Mouse (Mus musculus) 3T3-L1 (cell line): ENCODE measurements around the gene Nip7.
"Not testable (repeated sequence)": the region's sequence is repeated elsewhere in the genome, so short reads cannot be mapped to it uniquely, and the experiment has no call there.

Experiments
- DNase-seq: peaks from one replicate; pipeline ENCODE4 v3.0.0-alpha.2; 2015; ENCODE audit warnings: low read depth, low spot score

Gene Nip7

DNA sequence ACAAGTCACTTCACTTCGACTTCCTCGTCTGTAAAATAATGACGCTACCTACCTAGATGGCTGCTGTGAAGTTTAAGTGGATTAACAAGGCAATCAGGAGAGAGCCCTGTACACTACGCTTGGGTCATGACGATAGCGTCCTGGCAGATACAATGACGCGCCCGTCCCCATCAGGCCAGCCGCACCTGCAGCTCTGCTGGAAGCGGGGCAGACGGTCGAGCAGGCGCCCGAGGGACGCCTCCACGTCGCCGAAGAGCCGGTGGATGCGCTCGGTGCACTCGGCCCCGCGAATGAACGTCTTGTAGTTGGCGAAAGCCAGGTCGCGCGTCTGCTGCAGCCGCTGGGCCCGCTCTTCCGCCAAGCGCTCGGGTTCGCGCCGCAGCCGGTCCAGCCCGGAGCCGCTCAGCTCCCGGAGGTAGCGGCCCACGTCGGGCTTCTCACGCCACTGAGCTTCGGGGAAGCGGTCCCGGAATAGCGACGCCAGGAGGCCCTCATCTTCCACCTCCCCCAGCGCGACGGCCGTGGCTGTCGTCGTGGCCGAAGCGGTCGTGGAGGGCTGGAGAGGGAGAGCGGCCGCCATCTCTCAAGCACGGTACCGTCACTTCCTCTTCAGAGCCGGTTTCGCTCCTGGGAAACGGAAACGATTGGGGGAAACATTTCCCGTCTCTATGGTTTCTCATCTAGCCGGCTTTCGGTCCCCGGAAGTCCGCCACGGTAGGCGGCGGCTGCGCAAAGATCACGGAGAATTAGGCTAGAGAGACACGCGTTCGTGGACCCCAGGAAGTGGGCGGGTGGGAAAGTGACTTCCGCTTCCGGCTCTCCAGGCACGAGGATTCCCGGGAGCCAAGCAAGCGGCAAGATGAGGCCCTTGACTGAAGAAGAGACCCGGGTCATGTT lies at the start of gene Nip7, which contains the start of gene Cog8:
Gene Nip7 (plus strand): TSS at position 802 of the 897 bp plus-strand sequence.
Gene Cog8 (minus strand): TSS at position 614 of the 897 bp plus-strand sequence.
- DNase-seq: peak; percentile 98

DNA sequence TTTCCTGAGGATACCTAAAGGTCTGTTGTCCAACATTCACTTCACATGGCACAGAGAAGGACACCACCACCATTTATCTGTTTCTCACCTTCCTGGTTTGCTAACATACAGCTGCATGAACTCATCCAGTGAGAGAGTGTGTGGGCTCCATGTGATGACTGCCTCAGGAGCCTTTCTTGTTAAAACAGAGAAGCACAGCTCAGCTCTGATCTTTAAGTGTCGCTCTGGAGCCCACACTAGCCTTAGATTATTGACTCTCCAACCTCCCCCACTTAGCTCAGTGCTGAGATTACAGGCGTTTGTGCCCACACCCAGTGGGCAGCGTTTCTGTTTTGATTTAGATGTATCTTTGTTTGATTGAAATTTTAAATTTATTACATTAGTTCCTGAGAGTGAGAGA lies 48.9 kb upstream of the Nip7 start:
- no peak for DNase-seq

GRCm38 (mm10) chr8:107012666-107013065 lies 44.0 kb upstream of the Nip7 start:
- DNase-seq: no peak

GRCm38 (mm10) chr8:107014915-107015314 lies 41.8 kb upstream of the Nip7 start:
- no peak for DNase-seq

DNA sequence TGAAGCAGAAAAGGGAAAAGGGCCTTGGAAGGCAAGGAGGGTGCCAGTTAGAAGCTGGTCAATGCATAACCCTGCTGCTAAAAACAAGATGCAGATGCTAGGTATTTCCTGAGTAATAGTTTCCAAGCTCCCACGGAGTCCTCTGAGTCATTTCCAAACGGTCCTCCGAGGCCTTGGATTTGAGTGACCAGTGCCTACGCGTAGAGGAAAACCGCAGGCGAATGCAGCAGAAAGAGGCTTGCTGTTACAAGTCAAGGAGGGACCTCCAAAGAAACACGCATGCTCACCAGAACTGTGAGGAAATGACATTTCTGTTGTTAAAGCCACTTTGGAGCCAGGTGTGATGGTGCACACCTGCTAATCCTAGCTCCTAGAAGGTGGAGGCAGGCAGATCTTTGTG lies 33.2 kb upstream of the Nip7 start:
- peak; percentile 52 for DNase-seq

GRCm38 (mm10) chr8:107029310-107029709 lies 27.4 kb upstream of the Nip7 start:
- peak; percentile 80 for DNase-seq

DNA sequence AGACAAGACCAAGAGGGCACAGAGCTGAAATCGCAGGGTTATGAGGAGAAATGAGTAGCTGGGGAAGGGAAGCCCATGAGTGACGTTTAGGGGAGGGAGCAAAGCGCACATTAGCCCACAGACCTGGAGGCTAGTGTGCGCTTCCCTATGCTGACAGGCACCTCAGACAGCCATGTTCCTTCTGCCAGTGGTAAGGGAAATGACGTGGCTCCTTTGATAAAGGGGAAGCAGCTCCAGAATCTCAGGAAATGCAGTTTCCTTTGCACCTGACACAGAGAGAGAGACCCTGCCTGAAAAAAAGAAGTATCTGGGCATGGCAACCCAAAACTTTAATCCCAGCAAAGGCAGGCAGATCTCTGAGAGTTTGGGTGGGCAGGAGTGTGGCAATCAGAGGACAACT lies 26.6 kb upstream of the Nip7 start:
- DNase-seq: no peak

- DNase-seq: peak; percentile 91
Measured at GRCm38 (mm10) chr8:107030650-107031576, 25.8 kb upstream of the Nip7 start, which contains the start of gene Vps4a. Gene Vps4a (plus strand): TSS chr8:107031222.

- peak; percentile 46 for DNase-seq
Measured at GRCm38 (mm10) chr8:107031577-107032090, 25.0 kb upstream of the Nip7 start.

GRCm38 (mm10) chr8:107033609-107034008 lies 23.1 kb upstream of the Nip7 start:
- DNase-seq: not testable (repeated sequence)

DNA sequence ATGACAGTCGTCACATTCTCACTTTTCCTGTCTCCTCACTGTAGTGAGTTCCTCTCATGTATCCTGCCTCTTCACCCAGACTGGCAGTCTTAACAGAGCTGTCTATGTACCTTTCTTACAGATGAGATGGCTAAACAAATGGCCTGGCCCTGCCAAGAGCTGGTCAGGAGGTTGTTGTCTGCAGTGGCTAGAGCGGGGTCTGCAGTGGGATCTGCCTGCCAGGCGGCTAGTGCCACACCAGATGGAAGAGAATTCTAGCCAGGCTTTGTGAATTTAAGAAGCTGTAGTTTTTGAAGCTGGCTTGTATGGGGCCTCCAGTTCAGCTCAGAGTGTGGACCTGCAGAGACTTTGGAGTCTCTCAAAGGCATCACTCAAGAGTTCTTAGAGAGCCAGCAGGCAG lies 21.0 kb upstream of the Nip7 start:
- no peak for DNase-seq

DNA sequence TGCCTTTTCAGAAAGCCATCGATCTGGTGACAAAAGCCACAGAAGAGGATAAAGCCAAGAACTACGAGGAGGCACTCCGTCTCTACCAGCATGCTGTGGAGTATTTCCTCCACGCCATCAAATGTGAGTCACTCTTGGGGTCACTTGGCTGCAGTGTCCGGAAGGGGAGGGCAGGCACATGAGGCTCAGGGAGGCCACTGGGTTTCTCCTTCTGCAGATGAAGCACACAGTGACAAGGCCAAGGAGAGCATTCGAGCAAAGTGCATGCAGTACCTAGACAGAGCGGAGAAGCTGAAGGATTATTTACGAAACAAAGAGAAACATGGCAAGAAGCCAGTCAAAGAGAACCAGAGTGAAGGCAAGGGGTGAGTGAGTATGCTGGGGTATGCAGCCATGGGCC lies 20.1 kb upstream of the Nip7 start:
- DNase-seq: no peak

- no peak for DNase-seq
Measured at GRCm38 (mm10) chr8:107040632-107041031, 16.0 kb upstream of the Nip7 start.

- no peak for DNase-seq
Measured at GRCm38 (mm10) chr8:107045478-107045877, 11.2 kb upstream of the Nip7 start.

DNA sequence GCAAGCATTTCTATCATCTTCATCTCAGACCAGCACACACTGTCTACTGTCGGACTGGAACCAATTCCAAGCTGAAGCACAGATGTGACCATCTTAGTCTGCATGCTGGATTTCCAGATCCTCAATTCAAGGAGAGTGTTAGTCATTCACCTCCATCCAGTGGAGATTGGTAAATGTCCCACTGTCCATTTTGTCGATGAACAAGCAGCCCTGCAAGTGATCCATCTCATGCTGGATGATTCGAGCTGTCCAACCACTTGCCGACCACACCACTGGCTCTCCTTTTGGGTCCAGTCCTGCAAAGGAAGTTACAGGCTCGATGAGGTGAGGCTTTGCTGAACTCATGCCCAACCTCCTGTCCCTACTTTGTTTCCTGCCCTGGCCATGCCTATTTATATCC lies 9.7 kb upstream of the Nip7 start:
- peak; percentile 31 for DNase-seq

- DNase-seq: peak; percentile 67
Measured at GRCm38 (mm10) chr8:107048061-107048941, 8.4 kb upstream of the Nip7 start, which contains the start of gene Pdf. Gene Pdf (minus strand): TSS chr8:107048614.

DNA sequence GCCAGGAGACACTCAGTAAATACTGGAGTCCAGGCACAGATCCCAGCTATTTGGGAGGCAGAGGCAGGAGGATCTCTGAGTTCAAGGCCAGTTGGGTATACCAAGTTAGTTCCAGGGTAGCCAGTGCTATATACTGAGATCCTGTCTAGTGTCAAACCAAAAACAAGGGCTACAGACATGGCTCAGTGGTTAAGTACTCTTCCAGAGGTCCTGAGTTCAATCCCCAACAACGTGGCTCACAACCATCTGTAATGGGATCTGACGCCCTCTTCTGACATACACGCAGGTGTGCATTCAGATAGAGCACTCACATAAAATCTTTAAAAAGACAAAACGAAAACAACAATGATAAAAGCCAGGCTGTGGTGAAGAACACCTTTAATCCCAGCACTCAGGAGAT lies 7.2 kb upstream of the Nip7 start:
- no peak for DNase-seq

DNA sequence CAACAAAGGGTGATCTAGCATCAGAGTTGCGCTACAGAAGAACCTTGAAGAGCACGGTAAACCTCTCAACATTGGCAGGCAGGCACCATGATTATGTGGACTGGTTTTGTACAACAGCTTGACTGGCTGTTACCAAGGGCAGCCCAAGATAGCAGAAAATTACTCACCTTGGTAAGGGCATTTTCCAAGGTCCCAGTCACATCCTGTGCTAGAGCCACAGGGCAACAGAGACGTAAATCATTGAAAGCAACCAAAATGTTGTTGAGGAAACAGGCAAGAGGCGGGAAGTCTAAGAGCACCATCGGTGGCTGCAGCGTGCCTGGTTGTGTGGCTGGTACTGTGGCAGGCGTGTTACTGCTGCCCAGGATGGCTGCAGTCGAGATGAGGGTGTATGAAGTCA lies 4.6 kb upstream of the Nip7 start:
- no peak for DNase-seq

GRCm38 (mm10) chr8:107056973-107057369 lies 294 bp downstream of the Nip7 start:
- no peak for DNase-seq

DNA sequence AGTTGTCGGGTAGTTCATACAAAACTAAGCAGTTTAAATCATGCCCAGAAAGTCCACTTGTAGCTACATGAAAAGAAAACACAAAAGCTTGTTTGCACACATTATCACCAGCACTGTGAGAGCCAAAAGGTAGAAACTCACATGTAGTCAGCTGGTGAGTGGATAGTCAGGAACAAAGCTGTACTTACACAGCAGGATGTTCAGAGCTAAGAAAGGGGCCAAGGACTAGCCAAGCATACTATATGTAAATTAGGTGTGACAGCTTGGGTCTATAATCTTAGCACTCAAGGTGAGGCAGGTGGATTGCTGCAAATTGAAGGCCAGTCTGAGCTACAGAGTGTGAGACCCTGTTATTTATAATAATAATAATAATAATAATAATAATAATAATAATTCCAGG lies 5.9 kb downstream of the Nip7 start:
- no peak for DNase-seq
